Mouse (Mus musculus): Measurements from ENCODE around the gene Nfatc4.

Gene Nfatc4

GRCm38 (mm10) chr14:55873714-55874683 lies 51.1 kb downstream of the Nfatc4 start:
- in situ Hi-C loops (cut with MboI; ENCODE audit: low pct_unique_long_range_greater_than_20kb in 1 of 2, low sequenced_read_pairs in 2 of 2, unreplicated experiment in 1 of 2) = no loop called here

GRCm38 (mm10) chr14:55877469-55878315 lies 54.7 kb downstream of the Nfatc4 start:
- in situ Hi-C loops (cut with MboI; ENCODE audit: low pct_unique_long_range_greater_than_20kb in 1 of 2, low sequenced_read_pairs in 2 of 2, unreplicated experiment in 1 of 2) = loop anchor here in 1 of 2 experiments (5.0 kb wide), 1 partner anchor 35 kb away; no protein-coding TSS in a partner anchor

DNA sequence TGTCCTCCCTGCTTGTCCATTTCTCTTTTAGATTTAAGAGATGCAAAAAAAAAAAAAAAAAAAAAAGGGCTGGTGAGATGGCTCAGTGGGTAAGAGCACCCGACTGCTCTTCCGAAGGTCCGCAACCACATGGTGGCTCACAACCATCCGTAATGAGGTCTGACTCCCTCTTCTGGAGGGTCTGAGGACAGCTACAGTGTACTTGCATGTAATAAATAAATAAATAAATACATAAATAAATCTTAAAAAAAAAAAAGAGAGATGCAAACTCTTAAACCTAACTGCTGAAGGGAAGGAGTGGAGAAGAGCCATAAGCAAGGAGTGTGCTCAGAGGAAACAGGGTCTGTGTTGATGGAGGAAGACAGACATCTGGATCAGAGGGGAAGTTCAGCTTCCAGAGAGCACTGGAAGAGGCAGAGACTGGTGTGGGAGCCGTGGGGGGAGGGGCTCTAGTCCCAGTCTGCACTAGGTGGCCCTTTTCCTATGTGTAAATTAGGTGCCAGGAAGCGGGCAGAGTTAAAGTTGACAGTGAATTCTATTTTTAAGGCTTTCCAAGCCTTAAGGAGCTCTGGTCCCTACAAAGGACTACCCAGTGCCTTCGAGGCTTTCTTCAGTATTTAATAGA lies 55.5 kb downstream of the Nfatc4 start:
- in situ Hi-C loops (cut with MboI; ENCODE audit: low pct_unique_long_range_greater_than_20kb in 1 of 2, low sequenced_read_pairs in 2 of 2, unreplicated experiment in 1 of 2) = loop anchor here in 1 of 2 experiments (5.0 kb wide), 1 partner anchor 34 kb away; no protein-coding TSS in a partner anchor

DNA sequence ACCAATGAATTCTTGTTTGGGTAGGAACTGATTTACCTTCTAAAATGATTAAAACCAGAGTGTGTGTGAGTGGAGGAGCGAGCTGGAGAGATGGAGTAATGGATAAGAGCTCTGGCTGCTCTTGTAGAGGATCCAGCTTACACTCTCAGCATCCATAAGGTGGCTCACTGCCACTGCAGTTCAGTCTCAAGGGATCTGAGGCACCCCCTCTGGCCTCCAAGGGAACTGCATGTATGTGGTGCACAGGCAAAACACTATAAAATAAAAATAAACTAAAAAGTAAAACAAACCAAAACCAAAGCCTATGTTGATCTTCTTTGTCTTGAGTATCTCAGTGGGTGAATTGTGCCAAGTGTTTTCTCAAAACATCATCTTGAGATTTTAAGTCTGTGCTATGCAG lies 56.7 kb downstream of the Nfatc4 start:
- in situ Hi-C loops (cut with MboI; ENCODE audit: low pct_unique_long_range_greater_than_20kb in 1 of 2, low sequenced_read_pairs in 2 of 2, unreplicated experiment in 1 of 2) = loop anchor here in 1 of 2 experiments (5.0 kb wide), 1 partner anchor 33 kb away; no protein-coding TSS in a partner anchor

GRCm38 (mm10) chr14:55880982-55881381 lies 58.0 kb downstream of the Nfatc4 start:
- in situ Hi-C loops (cut with MboI; ENCODE audit: low pct_unique_long_range_greater_than_20kb in 1 of 2, low sequenced_read_pairs in 2 of 2, unreplicated experiment in 1 of 2) = no loop called here

DNA sequence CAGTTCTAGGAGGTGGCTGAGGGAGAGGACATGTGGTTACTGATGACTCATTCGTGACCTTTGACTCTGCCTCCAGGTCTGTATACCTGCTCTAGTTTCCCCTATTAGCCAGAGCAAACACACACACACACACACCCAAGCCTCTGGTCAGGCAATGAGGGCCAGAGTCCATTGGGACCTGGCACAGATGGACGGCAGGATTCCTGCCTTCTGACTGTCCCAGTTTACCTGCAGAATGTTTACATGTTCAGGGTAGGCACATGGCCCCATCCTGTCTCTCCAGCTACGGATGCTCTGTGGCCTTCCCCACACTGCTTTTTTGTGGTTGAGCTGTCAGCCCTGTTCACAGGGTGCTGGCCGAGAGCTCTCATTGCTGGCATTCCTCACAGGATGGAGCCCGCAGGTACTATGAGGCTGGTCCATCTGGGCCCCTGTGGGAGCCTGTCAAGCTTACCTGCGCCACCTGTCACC lies 59.3 kb downstream of the Nfatc4 start:
- in situ Hi-C loops (cut with MboI; ENCODE audit: low pct_unique_long_range_greater_than_20kb in 1 of 2, low sequenced_read_pairs in 2 of 2, unreplicated experiment in 1 of 2) = no loop called here

DNA sequence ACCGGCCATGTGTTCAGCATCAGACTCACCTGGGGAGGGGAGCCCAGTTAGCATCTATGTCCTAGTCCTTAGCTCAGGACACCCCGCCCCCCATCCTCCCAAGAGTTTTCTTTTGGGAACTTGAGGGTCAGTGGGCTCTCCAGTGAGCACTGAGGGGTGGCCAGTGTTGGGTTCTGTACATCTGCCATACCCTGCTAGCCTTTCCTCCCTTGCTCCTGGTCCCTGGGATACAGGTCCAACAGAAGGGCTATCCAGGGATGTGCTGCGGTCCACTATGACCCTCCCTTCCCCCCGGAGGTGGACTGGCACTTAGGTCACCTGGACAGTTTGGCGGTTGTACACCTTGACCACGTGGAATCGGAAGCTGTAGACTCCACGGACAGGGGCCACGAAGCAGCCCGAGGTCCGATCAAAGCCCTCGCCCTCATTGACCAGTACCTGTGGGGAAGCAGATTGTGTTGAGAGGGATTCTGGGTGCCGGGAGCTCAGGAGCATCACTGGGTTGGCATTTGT lies 60.3 kb downstream of the Nfatc4 start:
- in situ Hi-C loops (cut with MboI; ENCODE audit: low pct_unique_long_range_greater_than_20kb in 1 of 2, low sequenced_read_pairs in 2 of 2, unreplicated experiment in 1 of 2) = no loop called here
